Mouse (Mus musculus) layer of hippocampus, adult 9-11 months (tissue): ENCODE data around the gene Ptprd.

Experiments
- DNase-seq: peaks from one replicate; pipeline ENCODE4 v3.0.0; 2022

Ptprd gene

DNA sequence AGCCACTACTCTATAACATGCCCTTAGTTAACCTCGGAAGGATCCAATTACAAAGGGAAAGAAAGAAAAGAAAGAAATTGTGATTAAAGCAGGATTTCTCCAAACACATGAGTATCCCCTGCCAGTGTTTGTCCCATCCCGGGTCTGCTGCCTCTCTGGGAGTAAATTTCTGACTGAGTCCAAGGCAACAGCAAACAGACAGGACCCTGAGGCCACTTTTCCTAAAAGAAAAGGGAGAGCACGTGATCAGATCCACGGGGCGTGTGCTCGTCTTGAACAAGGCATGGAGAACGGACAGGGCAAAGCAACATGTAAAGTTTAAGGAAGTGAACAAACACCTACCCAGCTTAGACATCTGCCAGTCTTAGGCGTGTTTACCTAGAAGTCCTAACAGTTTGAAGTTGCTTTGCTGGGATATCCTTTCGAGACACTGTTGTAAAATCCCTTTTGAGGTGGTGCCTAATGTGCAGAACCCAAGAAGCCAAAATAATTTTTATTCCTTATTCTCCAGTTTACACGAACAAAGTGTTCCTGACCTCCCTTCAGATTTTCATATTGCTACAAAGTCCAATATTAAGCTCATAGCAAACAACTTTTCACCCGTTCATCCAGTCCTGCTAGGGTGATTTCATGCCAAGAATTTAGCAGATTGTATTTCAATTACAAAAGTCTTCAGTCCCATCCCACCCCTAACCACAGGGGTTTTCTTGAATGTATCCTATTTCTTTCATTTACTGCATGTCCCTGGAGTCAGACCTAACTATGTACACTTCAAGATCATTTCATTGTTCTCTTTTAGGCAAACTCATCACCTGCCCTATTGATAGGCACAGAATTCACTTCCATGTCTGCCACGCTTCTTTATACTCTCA is 1921.9 kb downstream of the Ptprd start:
- DNase-seq: no peak

DNA sequence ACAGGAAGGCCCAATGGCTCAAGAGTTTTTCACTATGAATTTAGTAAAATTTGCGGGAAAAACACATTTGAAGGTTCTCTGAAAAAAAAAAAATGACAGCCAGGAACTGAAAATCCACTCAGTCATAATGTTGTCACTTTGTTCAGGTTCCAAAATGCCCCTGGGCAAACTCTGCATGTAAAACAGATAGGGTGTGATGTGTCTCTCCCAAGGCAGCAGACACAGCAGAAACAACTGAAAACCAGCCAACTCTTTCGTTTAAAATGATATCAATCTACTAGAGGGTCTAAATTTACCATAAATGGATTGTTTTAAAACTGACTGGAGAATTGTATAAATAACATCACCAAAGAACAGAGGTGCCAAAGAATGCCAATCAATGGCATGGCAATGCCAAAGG is 1925.7 kb downstream of the Ptprd start:
- no peak for DNase-seq

GRCm38 (mm10) chr4:76282886-76283285 is 1928.9 kb downstream of the Ptprd start:
- no peak for DNase-seq

GRCm38 (mm10) chr4:76262727-76263126 is 1949.0 kb downstream of the Ptprd start:
- no peak for DNase-seq

GRCm38 (mm10) chr4:76260686-76261085 is 1951.1 kb downstream of the Ptprd start:
- no peak for DNase-seq

DNA sequence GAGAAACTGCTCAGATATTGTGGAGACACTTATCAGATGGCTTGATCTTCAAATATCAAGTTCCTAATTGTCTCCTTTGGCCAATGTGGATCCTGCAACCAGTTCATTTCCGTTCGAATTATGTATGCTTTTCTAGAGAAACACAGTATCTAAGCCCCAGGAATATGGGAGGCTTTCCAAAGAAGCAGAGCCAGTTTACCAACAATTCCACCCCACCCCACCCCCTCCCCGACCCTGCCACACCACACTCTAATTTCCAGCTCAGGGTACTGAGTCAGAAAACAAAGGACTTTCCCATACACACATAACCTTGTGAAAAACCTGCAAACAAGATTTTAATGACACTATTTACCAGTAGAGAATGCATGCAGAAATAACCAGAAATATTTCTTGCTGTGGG is 1951.5 kb downstream of the Ptprd start:
- DNase-seq: no peak

DNA sequence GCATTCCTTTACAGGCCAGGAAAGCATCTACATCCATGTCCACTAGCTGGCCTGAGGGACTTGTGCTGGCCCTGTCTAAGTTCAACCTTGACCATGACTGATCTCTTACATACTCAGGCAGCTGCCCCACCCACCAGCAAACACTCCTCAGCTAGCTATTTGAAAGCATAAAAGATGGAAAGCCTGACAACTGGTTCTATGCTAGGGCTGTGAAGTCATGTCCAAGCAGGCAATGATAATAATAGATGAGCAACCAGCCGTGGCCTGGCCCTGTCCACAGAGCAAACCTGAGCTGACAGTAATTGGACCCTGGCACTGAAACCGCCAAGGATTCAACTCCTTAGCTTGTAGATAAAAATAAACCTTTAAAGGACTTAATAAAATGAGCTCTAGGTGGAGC is 1952.1 kb downstream of the Ptprd start:
- no peak for DNase-seq

DNA sequence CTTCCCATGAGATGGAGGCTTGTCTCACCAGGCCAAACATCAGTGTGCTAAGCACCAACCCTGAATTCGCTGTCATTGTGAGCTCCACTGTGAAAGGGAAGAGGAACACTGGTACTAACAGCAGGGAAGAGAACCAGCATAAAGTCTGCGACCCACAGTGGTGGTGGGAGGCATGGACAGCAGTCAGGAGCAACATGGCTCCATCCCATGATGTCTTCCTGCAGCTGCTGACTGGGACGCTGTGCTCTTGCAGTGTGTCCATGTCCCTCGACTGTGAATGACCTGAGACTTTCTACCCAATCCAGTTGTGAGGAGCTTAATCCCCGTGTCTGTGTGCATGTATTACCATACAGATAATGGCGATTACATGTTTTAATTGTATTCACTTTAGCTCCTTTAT is 1967.4 kb downstream of the Ptprd start:
- DNase-seq: no peak

- DNase-seq: no peak
Measured at GRCm38 (mm10) chr4:76241542-76241941, 1970.2 kb downstream of the Ptprd start.

DNA sequence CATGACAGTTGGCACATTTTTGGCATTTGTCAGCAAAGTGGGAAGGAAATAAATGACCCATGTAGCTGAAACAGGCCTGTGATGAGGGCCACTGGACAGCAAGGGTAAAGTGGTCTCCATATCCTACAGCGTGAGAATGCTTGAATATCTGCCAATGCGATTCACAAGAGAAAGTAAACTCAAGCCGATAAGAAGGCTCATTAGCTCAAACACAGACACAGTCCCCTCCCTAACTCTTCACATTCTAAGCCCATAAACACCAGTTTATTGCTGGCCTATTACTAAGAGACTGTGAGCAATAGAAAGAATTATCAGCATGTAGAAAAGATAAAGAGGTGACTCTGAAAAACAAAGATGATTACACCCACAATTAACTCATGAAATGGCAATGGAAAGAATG is 1970.6 kb downstream of the Ptprd start:
- DNase-seq: no peak

DNA sequence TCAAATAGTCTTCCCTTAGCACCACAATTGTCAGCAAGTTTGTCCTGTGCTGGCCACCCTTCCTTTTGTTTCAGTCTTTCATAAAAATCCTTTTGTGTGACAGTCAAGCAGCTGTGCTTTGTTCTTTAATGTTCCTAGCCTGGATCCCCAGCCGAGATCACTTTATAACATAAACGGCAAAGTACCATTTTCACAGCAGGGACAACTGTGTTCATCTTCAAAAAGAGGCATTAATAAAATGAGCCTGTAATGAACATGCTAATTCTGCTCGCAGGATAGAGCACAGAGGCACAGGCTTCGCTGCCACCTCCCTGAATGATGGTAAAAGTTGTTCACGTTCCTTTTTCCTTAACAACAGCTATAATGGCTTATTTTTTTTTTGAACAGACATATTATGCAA is 1972.7 kb downstream of the Ptprd start:
- no peak for DNase-seq

DNA sequence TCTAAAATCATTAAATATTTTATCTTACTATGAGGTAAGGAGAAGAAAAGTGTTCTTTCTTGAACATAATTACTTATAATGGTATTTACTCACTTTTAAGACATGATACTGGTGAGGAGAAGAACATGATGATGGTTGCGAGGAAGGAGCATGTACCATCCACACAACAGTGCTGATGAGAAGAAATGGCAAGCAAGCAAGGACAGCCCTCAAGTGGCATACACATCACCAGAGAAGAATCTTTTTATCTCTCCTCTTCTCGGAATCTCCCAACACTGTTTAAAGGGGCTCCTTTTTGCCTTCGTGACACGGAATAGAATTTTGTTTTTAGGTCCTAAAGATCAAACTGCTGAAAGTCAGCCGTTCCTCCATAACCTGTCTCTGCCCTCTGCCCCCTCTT is 1973.2 kb downstream of the Ptprd start:
- DNase-seq: no peak

GRCm38 (mm10) chr4:76237827-76238226 is 1973.9 kb downstream of the Ptprd start:
- DNase-seq: no peak

DNA sequence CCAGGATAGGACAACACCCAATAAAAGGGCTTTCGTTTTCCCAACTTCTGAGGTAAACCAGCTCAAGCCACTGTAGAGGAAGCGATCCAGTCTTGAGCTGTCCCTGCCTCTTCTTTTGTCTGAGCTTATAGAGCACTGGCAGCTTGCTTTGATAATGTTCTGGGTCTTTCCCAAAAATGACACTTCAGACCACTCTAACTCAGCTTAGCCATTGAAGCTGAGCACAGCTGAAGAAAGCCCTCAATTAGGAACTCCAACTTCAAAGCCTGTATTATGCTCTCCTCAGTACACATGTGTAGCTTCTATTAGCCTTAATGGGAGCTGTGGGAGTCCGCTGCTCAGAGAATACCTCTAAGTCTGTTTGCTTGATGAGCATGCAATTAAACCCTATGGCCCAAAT is 1988.0 kb downstream of the Ptprd start:
- DNase-seq: no peak

- DNase-seq: no peak
Measured at GRCm38 (mm10) chr4:76222520-76222919, 1989.2 kb downstream of the Ptprd start.

DNA sequence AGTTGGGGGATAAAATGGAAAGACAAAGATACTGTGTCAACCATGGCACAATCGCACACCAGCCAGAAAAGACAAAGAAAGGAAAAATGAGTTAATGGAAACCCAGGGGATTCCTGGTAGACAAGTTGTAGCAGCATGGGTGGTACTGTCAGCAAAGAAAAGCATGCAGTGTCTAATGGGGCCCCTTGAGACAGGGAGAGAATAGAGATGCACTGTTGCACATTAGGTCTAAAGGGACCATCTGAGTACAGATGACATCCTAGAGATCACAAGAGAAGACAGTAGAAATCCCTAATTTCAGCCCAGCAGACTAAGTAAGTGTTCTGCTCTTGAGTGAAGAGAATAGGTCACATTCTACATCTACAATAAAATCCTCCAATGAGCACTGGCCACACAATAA is 1993.7 kb downstream of the Ptprd start:
- DNase-seq: no peak

GRCm38 (mm10) chr4:76215141-76215540 is 1996.6 kb downstream of the Ptprd start:
- no peak for DNase-seq

DNA sequence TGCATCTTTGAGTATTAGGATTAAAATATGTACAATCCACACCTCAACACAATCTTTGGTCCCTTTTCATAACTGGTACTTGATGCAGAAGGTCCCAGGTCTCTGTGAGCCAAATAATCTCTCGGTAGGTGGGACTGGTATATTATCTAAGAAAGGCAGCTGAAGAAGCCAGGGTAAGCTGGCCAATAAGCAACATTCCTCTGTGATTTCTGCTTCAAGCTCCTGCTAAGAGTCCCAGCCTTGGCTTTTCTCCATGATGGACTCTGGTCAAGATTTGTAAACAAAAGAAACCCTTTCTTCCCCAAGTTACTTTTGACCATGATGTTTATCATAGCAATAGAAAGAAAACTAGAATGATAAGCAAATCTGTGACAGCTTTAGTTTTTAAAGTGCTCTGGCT is 2012.4 kb downstream of the Ptprd start:
- DNase-seq: no peak

DNA sequence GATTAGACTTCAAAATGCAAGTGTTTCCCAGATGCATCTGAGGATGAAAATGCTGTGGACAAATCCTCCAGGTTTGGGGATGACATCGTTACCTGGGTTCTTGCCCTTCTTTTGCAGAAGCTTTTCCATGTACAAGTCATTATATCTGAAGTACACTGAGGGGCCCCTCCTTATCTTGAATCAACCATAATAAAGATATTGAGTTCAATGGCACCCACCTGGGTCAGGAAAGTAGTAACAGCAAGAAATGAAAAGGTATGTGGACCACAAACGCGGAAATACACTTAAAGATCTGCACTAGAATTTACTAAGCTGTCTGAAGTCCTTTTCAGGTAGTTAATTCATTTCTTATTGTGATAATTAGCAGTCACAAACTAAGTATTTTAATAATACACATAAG is 2017.0 kb downstream of the Ptprd start:
- DNase-seq: no peak

- peak; percentile 14 for DNase-seq
Measured at GRCm38 (mm10) chr4:76193496-76193895, 2018.3 kb downstream of the Ptprd start.

DNA sequence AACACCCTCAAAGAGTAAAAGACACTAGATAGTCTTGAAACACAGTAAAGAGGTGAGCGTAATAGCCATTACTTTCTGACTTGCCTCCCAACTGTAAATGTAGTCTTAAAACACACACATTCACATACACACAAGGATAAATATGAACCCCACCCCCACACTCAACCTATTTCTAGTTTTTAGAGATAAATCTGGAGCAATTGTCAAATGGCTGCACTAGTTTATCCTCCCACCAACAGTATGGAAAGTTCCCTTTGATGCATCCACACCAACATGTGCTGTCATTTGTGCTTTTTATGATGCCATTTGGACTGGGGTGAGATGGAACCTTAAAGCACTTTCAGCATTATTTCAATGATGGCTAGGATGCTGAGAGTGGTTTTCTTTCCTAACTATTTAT is 2019.7 kb downstream of the Ptprd start:
- no peak for DNase-seq

DNA sequence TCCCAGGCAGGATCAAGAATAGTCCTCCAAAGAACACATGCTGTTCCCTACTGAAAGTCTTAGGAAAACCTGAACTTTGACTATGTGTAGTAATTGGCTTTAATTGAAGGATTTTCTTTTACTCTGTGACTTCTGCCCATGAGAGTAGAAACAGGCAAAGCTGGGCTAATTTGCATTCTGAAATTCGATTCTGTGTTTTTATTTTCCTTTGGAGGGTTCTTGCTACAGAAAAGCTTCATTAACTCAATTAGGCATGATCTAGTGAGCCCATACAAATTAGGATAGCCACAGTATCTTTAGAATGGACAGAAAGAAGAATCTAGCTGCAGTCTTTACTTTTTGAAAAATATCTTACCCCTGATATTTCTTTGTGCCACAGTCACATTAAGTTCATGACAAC is 2021.0 kb downstream of the Ptprd start:
- DNase-seq: no peak

- DNase-seq: no peak
Measured at GRCm38 (mm10) chr4:76183095-76183494, 2028.7 kb downstream of the Ptprd start.

DNA sequence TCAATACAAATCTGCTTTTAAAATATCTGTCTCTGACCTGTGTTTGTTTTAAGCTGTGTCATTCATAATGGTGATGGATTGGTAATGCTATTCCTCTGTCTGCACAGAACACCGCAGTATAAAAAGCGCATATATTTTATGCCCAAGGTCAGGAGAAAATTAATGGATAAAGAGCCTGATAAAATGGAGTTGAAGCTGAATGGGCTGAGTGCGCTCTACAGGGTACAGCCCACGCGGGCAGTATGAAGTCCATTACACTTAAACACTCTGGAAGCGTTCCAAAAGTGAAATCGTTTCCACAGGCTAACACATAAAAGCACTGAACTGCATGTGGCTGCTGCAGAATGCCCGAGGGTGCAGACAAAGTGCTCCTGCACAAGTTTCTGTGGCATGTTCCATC is 2032.3 kb downstream of the Ptprd start:
- no peak for DNase-seq

DNA sequence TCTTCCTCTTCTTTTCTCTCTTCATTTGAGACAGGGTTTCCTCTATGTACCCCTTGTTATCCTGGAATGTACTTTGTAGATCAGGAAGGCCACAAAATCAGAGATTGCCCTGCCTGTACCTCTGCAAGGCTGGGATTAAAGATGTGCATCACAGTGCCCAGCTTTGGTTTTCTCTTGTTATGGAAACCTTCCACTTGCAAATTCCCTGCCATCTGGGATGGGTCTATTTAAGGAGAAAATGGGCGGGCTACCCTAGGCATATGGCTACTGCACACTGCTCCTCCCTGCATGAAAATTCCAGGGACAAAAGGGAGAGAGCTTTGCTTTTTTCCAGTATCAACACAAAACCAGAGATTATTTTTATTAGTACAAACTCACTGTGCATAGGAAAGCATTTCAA is 2036.7 kb downstream of the Ptprd start:
- DNase-seq: peak; percentile 37
